Mouse (Mus musculus): ENCODE results near the gene Ptger3.

DNA sequence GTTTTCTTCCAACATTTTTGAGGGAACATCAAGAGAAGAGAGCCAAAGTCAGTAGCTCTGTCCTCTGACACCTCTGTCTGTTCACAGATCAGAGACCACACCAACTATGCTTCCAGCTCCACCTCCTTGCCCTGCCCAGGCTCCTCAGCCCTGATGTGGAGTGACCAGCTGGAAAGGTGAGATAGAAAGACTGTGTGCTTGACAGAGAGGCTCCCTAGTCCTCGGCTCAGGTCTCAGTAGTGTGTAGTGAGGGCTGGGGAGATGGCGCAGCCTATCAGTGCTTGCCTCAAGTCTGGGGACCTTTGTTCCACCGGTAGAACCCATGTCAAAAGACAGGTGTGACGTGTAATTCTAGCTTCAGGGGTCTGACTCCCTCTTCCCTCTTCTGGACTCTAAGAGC lies 74.9 kb downstream of the Ptger3 start:
- no peak for TF ChIP-seq EP300 (IDR thresholded peaks at IDR 0.05)
- no peak for TF ChIP-seq CTCF (IDR thresholded peaks at IDR 0.05)
